Mouse (Mus musculus) midbrain, embryonic 16.5 days (tissue): ENCODE results near the gene L1td1. TPM values are rescaled to one million over a fixed set of nuclear protein-coding genes. Genes with fewer than 3 reads are reported as not detected.

Source experiments
- ATAC-seq: fragments of 200-750 bp; cut with Nextera tagmentation; 2 replicates; pipeline ENCODE4 v1.8.0; 2017; ENCODE audit warnings: moderate TSS enrichment
- H3K27ac ChIP-seq: fragments of 300-500 bp; sonication (generic); 2 replicates; pipeline ENCODE4 v1.5.1; 2014; ENCODE audit warnings: mild to moderate bottlenecking, low read length, mixed read lengths
- H3K27me3 ChIP-seq: fragments of 300-500 bp; sonication (generic); 2 replicates; pipeline ENCODE4 v1.6.1; 2014; ENCODE audit warnings: low read depth, low read length, mixed read lengths; ENCODE audit not compliant: control insufficient read depth, insufficient read depth
- H3K36me3 ChIP-seq: fragments of 300-500 bp; sonication (generic); 2 replicates; pipeline ENCODE4 v1.6.1; 2014; ENCODE audit warnings: mild to moderate bottlenecking, low read length, moderate library complexity, mixed read lengths; ENCODE audit not compliant: control insufficient read depth, insufficient read depth
- H3K4me1 ChIP-seq: fragments of 300-500 bp; sonication (generic); 2 replicates; pipeline ENCODE4 v1.6.1; 2014; ENCODE audit warnings: mild to moderate bottlenecking, low read length, mixed read lengths; ENCODE audit not compliant: control insufficient read depth, insufficient read depth
- H3K4me2 ChIP-seq: fragments of 300-500 bp; sonication (generic); 2 replicates; pipeline ENCODE4 v1.6.1; 2014; ENCODE audit warnings: mild to moderate bottlenecking, low read length, mixed read lengths
- H3K4me3 ChIP-seq: fragments of 300-500 bp; sonication (generic); 2 replicates; pipeline ENCODE4 v1.5.1; 2014; ENCODE audit warnings: low read depth, mild to moderate bottlenecking, low read length, moderate library complexity, mixed read lengths
- H3K9ac ChIP-seq: fragments of 300-500 bp; sonication (generic); 2 replicates; pipeline ENCODE4 v1.6.1; 2014; ENCODE audit warnings: low read depth, low read length, mixed read lengths
- H3K9me3 ChIP-seq: fragments of 300-500 bp; sonication (generic); replicated peaks from 2 replicates; pipeline ENCODE4 v1.6.1; 2014; ENCODE audit warnings: mild to moderate bottlenecking, low read length, mixed read lengths; ENCODE audit not compliant: control insufficient read depth, poor library complexity, severe bottlenecking
- WGBS: fragments of 180-500 bp; shearing (Covaris S2); extraction: QIAGEN DNeasy Blood & Tissue Kit; methylation state at CpG from one replicate; pipeline ENCODE4 v1.1.7; 2014; 5-methylcytosine and 5-hydroxymethylcytosine counted together
- polyA plus RNA-seq: library from polyadenylated mRNA; unstranded; fragments of >200 nt; fragmentation: Nextera tagmentation; extraction: Ambion mirVana; gene quantifications from 2 replicates; pipeline ENCODE4 v1.2.1, GENCODE M21; 2015

L1td1 gene
- polyA plus RNA-seq, 1 experiment from 2014 or later: not detected

GRCm38 (mm10) chr4:98727295-98727958 is 893 bp downstream of the L1td1 start:
- Histone ChIP-seq H3K36me3 (no peaks in the 10 kb centered on the region), H3K4me3 (peak overlapping the region; percentile 29), H3K4me1 (peaks cover 14% of the 10 kb centered on the region), H3K27me3 (peaks cover 23% of the 10 kb centered on the region), H3K9me3 (no peaks in the 10 kb centered on the region), H3K4me2 (peak overlapping the region; percentile 54), H3K27ac (no peak overlapping the region), H3K9ac (0 out of 2 replicates have a peak overlapping the region, but pooled peaks have one; percentile 10)
- 3% methylated on average over 21 of the region's 21 CpGs for WGBS
- ATAC-seq: no peak; the same call in 1 of the 2 replicates

- Histone ChIP-seq H3K9me3 (no peaks in the 10 kb centered on the region), H3K4me1 (peaks cover 14% of the 10 kb centered on the region), H3K4me3 (peak overlapping the region; percentile 15; the same call in 1 of the 2 replicates), H3K27me3 (peaks cover 23% of the 10 kb centered on the region), H3K27ac (no peak overlapping the region), H3K4me2 (peak overlapping the region; percentile 41), H3K9ac (no peak overlapping the region), H3K36me3 (no peaks in the 10 kb centered on the region)
- ATAC-seq: peak; percentile 17; the same call in 1 of the 2 replicates
- WGBS: under 1% methylated on average over 10 of the region's 10 CpGs
Measured at GRCm38 (mm10) chr4:98727959-98728347, 1.4 kb downstream of the L1td1 start.

- no peaks in the 10 kb centered on the region for H3K36me3 ChIP-seq
- no peak overlapping the region for H3K4me3 ChIP-seq
- H3K9ac ChIP-seq: no peak overlapping the region
- ATAC-seq: no peak
- WGBS: 66% methylated on average over 7 of the region's 7 CpGs
- peaks cover 14% of the 10 kb centered on the region for H3K4me1 ChIP-seq
- H3K9me3 ChIP-seq: no peaks in the 10 kb centered on the region
- H3K4me2 ChIP-seq: no peak overlapping the region
- H3K27ac ChIP-seq: no peak overlapping the region
- peaks cover 23% of the 10 kb centered on the region for H3K27me3 ChIP-seq
Measured at GRCm38 (mm10) chr4:98728716-98729115, 2.2 kb downstream of the L1td1 start.

- 91% methylated on average over 16 of the region's 16 CpGs for WGBS
- Histone ChIP-seq H3K27ac (no peak overlapping the region), H3K4me3 (no peak overlapping the region), H3K9me3 (no peaks in the 10 kb centered on the region), H3K27me3 (peaks cover 2% of the 10 kb centered on the region; the same call in 1 of the 2 replicates), H3K36me3 (no peaks in the 10 kb centered on the region), H3K4me2 (no peak overlapping the region), H3K4me1 (no peaks in the 10 kb centered on the region), H3K9ac (no peak overlapping the region)
- ATAC-seq: no peak
Measured at GRCm38 (mm10) chr4:98733660-98734059, 7.1 kb downstream of the L1td1 start.

GRCm38 (mm10) chr4:98739753-98740152 is 13.2 kb downstream of the L1td1 start:
- 0 out of 2 replicates have a peak, but pooled peaks have one; percentile 58 for ATAC-seq

GRCm38 (mm10) chr4:98743209-98743905 is 16.8 kb downstream of the L1td1 start:
- no peaks in the 10 kb centered on the region for H3K36me3 ChIP-seq
- H3K27me3 ChIP-seq: no peaks in the 10 kb centered on the region
- H3K9ac ChIP-seq: no peak overlapping the region
- H3K4me1 ChIP-seq: no peaks in the 10 kb centered on the region
- H3K4me3 ChIP-seq: no peak overlapping the region
- no peak overlapping the region for H3K4me2 ChIP-seq
- ATAC-seq: no peak
- no peak overlapping the region for H3K27ac ChIP-seq
- H3K9me3 ChIP-seq: no peaks in the 10 kb centered on the region
- 69% methylated on average over 3 of the region's 3 CpGs for WGBS

More at GRCm38 (mm10) chr4:98739753-98740152, 13.2 kb downstream of the L1td1 start:
- Histone ChIP-seq H3K4me1 (no peaks in the 10 kb centered on the region), H3K9me3 (no peaks in the 10 kb centered on the region), H3K36me3 (no peaks in the 10 kb centered on the region), H3K9ac (no peak overlapping the region), H3K27ac (no peak overlapping the region), H3K4me2 (no peak overlapping the region), H3K4me3 (no peak overlapping the region), H3K27me3 (no peaks in the 10 kb centered on the region)
- 35% methylated on average over 2 of the region's 2 CpGs for WGBS

GRCm38 (mm10) chr4:98743906-98744210 is 17.3 kb downstream of the L1td1 start:
- Histone ChIP-seq H3K27ac (no peak overlapping the region), H3K9ac (no peak overlapping the region), H3K36me3 (no peaks in the 10 kb centered on the region), H3K4me3 (no peak overlapping the region), H3K4me2 (no peak overlapping the region), H3K9me3 (no peaks in the 10 kb centered on the region), H3K4me1 (no peaks in the 10 kb centered on the region), H3K27me3 (no peaks in the 10 kb centered on the region)
- 29% methylated on average over 7 of the region's 7 CpGs for WGBS
- ATAC-seq: no peak

GRCm38 (mm10) chr4:98754456-98754855 is 27.9 kb downstream of the L1td1 start:
- Histone ChIP-seq H3K4me1 (peaks cover 6% of the 10 kb centered on the region; the same call in 1 of the 2 replicates), H3K27ac (no peak overlapping the region), H3K4me3 (no peak overlapping the region), H3K27me3 (no peaks in the 10 kb centered on the region), H3K4me2 (no peak overlapping the region), H3K9ac (no peak overlapping the region), H3K36me3 (no peaks in the 10 kb centered on the region), H3K9me3 (no peaks in the 10 kb centered on the region)
- WGBS: 50% methylated on average over 4 of the region's 4 CpGs
- no peak for ATAC-seq

GRCm38 (mm10) chr4:98756141-98756540 is 29.6 kb downstream of the L1td1 start:
- Histone ChIP-seq H3K4me3 (no peak overlapping the region), H3K9ac (no peak overlapping the region; the same call in 1 of the 2 replicates), H3K27me3 (no peaks in the 10 kb centered on the region), H3K36me3 (no peaks in the 10 kb centered on the region), H3K4me2 (no peak overlapping the region), H3K27ac (no peak overlapping the region), H3K9me3 (no peaks in the 10 kb centered on the region), H3K4me1 (peaks cover 6% of the 10 kb centered on the region; the same call in 1 of the 2 replicates)
- ATAC-seq: peak; percentile 50; the same call in 1 of the 2 replicates
- 24% methylated on average over 11 of the region's 11 CpGs for WGBS
